Mouse (Mus musculus) G1E-ER4 (cell line): Measurements from ENCODE around the gene Wdr26. TPM values are rescaled to one million over a fixed set of nuclear protein-coding genes. Genes with fewer than 3 reads are reported as not detected.

Experiments used
- GATA1 ChIP-seq: IDR thresholded peaks from one replicate; pipeline ENCODE4 v1.8.0; 2012; ENCODE audit warnings: low read length, inconsistent platforms
- polyA plus RNA-seq: library from polyadenylated mRNA; stranded (reverse); fragments of >175 nt; gene quantifications from 2 replicates; pipeline ENCODE4 v1.2.3, GENCODE M21; 2012

The Wdr26 gene
- polyA plus RNA-seq, 1 experiment: 33.2 TPM

DNA sequence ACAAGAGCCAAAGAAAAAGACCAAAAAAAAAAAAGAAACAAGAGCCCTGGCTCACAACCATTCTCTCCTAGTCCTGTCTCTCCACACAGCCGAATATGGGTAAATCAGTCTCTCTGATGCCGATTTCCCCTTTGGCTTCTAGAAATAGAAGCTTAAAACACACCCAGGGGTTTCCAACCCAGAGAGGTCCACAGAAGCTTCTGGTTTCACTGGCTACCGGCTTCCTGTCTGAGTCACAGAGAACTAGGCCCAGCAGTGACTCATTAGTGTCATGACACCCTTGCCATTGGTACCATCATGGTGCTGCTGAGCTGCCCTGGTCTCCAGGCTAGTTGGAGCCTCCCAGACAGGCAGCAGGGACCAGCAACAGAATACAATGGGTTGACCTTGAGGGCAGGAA, 35.4 kb upstream of the Wdr26 start:
- no peak for TF ChIP-seq GATA1

DNA sequence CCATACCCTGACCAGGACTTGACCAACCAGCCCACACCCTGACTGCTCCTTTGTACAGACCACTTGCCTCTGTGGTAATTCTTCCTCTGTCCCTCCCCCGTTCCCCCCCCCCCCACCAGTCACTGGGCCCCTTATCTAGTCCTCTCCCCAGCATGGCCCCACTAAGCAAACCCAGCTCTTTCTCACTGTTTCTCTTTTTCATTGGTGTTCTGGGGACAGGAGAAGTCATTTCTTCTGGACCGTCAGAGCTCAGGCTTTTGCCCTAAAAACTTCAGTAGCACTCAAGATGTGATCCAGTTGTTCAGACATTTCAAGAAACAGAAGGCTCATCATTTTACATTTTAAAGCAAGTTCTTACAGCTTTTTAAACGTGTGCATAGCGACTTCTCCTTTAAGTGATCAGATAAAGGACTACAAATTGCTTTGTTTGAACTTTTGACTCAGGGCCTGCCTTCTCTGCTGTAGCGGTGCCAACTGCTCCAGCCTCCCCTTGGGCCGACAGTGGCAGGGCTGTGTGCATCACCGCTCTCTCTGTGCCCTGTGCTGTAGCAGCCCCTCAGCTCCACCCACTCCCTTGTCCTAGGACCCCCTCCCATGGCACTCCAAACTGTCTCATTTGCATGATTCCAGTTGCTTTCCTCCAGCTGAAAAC, 34.8 kb upstream of the Wdr26 start:
- TF ChIP-seq GATA1: no peak

DNA sequence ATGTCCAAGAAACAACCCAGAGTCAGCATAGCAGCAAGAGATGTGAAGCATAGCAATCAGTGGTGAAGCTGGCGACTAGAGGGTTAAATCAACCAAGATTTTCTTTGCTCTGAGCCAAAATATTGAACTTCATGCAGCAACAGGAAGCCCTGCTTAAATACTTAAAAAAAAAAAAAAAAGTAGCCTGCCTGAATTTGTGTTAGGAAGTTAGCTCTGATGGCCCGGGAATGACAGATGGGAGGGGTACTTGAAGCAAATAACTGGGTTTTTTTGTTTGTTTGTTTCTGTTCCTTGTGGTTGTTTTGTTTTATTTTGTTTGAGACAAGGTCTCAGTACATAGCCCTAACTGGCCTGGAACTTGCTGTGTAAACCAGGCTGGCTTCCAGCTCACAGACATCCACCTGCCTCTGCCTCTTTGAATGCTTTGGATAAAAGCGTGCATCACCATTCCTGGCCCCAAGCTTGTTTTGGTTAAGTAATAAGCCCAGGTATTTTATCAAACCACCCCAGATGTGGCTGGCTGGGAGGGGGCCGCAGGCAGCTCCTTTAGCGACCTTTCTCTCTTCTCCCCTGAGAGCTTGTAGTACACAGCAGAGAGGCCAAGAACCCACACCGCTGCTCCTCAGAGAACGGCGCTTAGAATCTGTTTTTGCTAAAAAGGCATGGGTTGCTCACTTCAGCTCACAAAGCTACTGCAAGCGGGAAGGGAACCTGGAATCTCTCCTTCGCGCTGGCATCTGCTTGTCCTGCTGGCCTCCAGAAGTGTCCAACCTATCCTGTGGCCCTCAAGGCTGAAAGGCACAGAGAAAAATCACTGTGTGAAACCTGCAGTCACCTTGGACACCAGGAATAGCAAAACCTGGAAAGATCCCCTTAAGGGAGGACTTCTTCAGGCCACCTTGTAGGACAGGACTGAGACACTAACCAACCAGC, 34.0 kb upstream of the Wdr26 start:
- no peak for TF ChIP-seq GATA1

DNA sequence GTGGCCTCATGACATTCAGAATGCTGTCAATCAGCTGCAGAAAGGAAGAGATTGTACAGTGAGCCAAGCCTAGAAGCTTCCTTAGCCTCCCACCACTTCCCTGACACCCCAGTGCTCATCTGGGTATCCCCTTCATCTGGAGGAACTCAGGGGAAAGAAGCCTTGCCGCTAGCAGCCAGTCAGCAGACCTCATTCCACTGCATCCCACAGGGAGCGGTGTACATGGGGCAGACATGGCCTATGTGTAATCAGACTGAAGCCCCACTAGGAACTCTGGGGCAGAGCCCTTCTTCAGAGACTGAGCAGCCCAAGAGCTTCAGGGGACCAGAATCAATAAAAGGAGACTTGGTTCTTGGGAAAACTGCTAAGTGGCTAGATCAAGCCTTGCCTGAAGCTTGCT, 33.3 kb upstream of the Wdr26 start:
- TF ChIP-seq GATA1: no peak

DNA sequence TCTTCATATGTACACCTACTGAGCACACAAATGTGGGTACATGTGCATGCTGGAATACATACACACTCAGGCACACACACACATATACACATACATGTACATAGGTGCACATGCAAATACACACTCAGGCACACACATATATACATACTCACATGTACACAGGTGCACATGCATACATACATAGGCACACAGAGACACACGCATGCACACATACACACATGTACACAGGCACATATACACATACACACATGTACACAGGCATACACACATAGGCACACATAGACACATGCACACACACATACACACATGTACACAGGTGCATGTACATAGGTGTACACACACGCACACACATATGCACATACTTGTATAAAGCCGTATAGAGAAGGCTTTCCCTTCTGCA, 29.4 kb upstream of the Wdr26 start:
- no peak for TF ChIP-seq GATA1

DNA sequence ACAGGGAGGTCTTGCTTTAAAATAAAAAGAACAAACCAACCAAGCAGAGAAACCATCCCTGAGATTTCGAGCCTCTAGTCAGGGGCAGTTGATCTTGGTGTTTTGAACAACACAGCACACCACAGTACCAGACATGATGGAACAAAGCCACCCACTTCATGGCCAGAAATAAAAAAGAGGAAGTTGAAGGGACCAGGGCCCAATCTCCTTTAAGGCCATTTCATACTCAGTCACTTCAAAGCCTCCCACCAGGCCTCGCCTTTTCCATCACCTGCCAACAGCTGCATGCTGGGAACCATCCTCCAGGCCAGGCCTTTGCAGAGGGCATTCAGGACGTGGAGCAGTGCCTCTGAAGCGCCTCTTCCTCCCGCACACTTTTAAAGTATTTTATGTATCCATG, 25.5 kb upstream of the Wdr26 start:
- no peak for TF ChIP-seq GATA1

DNA sequence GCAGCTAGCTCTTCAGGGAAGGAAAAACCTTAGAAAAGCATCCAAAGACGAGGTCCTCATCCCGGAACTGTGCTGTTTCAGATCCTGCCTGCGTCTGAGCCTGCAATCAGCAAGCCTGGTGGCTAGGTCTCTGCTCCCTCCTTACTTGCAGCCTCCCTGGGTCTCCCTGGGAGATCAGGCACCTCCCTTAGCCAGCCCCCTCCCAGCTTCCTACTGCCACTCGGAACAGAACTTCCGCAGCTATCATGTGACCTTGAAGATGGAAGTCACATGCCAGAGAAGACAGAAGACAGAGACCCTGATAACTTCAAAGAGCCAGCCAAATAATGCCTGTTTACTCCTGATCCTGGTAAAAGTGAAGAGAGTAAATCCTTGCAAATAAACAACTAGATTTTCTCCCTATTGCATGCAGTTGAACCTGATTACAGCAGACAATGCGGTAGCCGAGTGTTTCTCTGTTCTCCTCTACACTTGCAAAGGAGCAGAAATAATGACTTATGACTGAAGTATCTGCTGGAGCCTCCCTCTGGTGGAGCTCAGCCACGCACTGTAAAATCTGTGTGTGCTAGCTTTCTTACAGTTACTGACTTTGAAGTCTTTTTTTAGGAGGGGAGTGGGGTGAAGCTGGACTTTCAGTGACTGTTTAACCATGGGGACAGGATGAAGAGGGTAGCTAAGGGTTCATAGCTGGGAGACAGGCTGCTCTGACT, 22.7 kb upstream of the Wdr26 start:
- TF ChIP-seq GATA1: no peak

DNA sequence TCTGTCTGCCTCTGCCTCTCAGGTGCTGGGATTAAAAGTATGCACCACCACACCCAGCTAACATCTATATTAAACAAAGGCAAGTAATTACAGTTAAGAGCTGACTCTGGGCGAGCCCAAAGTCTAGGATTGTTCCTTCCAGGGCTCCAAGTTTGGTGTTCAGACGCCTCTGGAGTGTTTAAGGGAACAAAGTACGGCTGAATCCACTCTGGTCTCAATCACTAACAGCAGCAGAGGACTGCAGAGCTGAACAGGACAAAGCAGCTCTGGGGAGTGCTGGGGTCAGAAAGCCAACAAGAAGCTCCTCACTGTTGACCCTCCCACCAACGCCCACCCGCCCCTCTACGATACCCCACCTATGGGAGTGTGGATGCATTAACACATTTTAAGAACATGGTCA, 21.9 kb upstream of the Wdr26 start:
- no peak for TF ChIP-seq GATA1

DNA sequence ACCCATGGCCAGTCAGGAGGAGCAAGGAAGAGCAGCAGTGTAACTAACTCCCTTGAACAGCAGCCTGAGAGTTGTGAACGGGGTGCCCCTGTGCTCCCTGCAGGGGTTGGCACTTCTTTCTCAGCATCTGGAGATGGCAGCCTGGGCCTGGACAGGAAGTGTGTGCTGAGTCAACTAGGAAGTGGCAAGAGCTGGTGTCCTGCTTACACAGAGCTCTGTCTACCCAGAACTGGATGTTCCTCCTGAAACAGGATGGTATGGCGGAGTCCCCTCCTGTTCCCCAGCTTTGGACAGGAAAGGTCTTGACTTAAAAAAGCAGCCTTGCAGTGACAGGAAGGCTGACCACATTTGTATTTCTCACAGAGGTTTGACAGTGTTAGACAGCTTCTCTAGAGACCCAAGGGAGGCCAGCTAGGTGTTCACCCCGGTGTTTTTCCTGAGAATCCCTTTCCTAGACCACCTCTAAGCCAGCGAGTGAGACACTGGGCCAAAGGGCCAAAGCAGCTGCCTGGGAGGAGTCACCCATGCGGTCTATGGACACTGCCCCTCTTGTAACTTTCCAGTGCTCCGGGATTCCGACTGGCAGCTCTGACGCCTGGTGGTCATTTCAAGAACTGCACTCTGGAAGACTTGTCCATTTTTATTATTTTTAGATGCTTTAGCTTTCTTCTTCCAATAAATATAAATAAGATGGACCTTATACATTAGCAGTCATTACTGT, 20.7 kb upstream of the Wdr26 start:
- TF ChIP-seq GATA1: no peak

DNA sequence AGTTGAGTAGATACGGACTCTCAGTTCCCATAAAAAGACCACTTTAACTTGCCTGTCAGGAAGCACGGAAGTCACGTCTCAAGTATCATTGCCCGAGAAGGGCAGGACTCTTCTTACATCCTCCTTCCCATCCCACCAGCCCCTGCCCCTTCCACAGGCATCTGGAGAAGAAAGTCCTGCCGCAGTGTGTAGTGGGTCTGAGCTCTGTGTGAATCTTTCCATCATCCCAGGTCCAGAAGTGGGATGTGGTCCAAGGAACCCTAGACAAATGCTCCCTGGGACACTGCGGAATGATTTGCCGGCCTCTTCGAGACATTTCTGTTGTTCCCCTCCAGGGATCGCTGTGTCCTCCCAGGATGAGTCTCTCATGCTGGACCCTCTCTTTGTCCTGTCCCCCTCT, 20.0 kb upstream of the Wdr26 start:
- TF ChIP-seq GATA1: no peak

DNA sequence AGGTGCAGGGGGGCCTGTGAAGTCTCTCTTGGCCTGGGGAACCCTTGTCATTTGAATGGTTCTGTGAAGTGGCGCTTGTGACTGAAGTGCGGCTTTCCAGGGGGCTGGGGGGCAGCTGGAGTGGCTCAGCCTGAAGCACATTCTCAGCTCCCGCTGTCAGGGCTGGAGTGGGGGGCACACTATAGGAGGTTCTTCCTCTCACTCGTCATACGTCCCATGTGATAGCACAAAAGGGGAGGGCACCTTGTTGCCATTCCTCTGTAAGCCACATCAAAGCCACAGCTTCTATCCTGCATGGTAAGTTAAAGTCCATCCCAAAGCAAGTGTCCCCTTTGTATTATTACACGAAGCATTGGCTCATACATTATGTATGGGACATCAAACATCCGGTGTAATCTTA, 19.5 kb upstream of the Wdr26 start:
- no peak for TF ChIP-seq GATA1

DNA sequence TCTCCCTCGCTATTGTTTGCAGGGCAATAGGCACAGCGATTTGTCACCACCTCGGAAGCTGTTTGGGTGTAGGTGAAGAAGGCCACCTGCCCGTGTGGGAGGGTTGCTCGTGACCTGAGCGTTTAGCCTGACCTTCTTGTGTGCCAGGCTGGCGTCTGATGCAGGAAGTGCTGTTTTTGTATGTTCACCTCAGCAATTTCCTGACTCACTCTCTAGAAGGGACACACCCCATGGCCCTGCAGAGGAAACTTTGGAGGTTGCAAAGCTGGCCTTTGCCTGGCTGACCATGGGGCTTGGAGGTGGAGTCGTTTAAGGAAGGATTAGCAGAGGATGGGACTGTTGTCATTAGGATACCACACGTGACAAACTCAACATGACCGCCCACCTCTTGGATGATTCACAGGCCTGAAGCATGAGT, 18.9 kb upstream of the Wdr26 start:
- no peak for TF ChIP-seq GATA1

DNA sequence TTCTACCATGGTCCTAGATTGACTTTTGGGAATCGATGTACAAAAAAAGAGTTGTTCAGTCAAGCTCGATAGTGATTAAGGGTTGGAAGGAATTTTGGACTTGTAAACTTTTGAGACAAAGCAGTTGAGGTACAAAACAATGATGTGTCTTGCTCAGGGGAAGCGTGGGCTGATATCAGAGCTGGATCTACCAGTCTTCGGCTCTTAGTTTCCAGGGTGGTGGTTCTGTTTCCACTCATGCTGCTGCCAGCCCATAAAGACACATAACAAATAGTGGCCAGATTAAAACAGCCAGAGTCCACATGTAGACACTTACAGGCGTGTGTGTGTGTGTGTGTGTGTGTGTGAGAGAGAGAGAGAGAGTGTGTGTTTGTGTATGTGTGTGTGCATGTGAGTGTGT, 17.2 kb upstream of the Wdr26 start:
- no peak for TF ChIP-seq GATA1

DNA sequence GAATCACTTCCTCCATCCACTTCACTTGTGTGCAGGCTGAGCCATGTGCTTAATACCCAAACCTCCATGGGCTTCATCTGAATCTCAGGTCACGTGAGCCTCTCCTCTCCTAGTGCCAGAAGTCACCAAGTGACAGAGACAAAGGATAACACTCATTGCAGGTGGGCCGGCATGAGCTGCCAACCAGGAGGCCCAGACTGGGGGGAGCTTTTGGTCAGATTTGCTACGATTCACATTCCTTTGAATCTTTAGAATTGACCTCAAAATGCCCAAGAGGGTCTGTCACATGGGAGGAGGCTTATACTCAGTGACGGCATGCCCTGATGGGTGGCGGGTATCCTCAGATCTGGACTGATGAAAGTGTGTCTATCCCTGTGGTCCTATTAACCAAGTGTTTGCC, 16.8 kb upstream of the Wdr26 start:
- no peak for TF ChIP-seq GATA1

DNA sequence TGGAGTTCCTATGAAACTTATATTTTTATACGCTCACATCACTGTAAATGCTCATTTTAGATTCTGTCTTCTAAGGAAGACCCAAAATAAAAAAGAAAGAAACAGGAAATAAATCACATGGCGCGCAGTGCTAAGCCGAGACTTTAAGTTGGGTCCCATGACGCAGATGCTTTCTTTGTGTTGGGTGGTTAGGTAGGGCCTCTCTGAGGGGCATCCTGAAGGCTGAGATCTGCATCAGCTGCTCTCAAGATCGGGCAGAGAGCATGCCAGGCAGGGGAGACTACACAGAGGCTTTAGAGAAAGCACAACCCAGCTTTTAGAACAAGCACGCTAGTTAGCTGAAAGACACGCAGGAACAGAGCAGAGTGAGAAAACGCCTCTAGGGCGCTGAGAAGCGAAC, 16.0 kb upstream of the Wdr26 start:
- TF ChIP-seq GATA1: no peak

DNA sequence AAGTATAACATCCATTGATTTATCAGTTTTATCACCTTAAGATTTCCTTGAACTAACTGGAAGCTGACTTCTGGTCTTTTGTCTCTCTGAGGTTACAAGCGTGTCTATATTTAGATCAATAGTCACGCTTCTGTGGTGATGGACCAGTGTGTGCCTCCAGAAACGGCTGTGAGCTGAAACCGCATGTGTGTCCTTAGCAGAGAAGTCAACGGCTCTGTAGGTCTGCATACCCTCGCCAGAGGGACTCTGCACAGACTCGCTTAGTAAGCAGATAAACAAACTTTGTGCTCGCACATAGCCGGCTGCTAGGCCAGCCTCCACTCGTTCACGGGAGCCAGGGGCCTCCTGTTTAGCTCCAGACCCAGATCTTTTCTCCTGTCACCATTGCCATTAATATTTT, 15.0 kb upstream of the Wdr26 start:
- TF ChIP-seq GATA1: no peak
